Mouse (Mus musculus): ENCODE measurements around the gene Ghdc.

DNA sequence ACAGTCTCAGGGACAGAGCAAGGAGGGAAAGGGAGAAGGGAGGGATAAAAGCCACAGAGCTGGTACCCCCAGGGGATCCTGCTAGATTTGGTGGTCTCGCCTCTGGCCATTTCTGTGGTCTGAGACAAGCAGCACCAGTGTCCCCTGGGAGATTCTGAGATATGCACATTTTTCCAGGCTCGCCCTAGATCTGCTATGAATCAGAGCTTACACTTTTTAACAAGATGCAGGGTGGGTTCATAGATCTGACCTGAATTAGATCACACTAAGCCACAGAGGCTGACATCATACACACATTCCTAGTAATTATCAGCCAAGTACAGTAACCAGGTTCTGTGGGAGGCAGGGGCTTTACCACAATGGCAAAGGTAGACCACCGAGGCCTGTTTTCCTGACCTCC is 18.9 kb upstream of the Ghdc start:
- TF ChIP-seq CTCF (IDR thresholded peaks at IDR 0.05; ENCODE audit: low read depth, low read length): no peak
- no peak for TF ChIP-seq POLR2A (IDR thresholded peaks at IDR 0.05; ENCODE audit: extremely low read depth, insufficient read depth, low read length)

All from liver, adult 2 months (tissue).